Mouse (Mus musculus) ES-E14 (cell line): ENCODE measurements at regions not wholly inside any gene's neighbourhood (a gene's known extent, or its start where the extent isn't known, plus 50 kb on each side); places are given as distances from the start of the nearest gene placed in this dataset.

Experiments used
- DNase-seq: peaks from one replicate; pipeline ENCODE4 v3.0.0-alpha.2; 2013; ENCODE audit warnings: low read depth, low spot score
- H3K27ac ChIP-seq: 2 replicates; pipeline ENCODE4 v1.5.1; 2012; ENCODE audit warnings: low read depth, mild to moderate bottlenecking, low read length, moderate library complexity, mixed read lengths; ENCODE audit not compliant: poor library complexity, insufficient read depth, severe bottlenecking
- H3K36me3 ChIP-seq: 2 replicates; pipeline ENCODE4 v1.6.1; 2012; ENCODE audit warnings: mild to moderate bottlenecking, low read length, moderate library complexity, mixed read lengths; ENCODE audit not compliant: control insufficient read depth, poor library complexity, insufficient read depth, severe bottlenecking
- H3K4me1 ChIP-seq, 2 experiments: fragments of 150-350 bp in 1 of 2; sonication (generic) in 1 of 2; 2 replicates each; pipeline ENCODE4 v1.6.1; 2012; ENCODE audit warnings: low read length in 2 of 2, mild to moderate bottlenecking in 1 of 2, mixed read lengths in 1 of 2; ENCODE audit not compliant: control insufficient read depth in 2 of 2, insufficient read depth in 2 of 2, poor library complexity in 1 of 2
- H3K4me3 ChIP-seq, 2 experiments: fragments of 150-350 bp in 1 of 2; sonication (generic) in 1 of 2; 2 replicates each; pipeline ENCODE4 v1.5.1; 2012; ENCODE audit warnings: low read length in 2 of 2, low read depth in 1 of 2, mild to moderate bottlenecking in 1 of 2, mixed read lengths in 1 of 2; ENCODE audit not compliant: insufficient read depth in 1 of 2, poor library complexity in 1 of 2, severe bottlenecking in 1 of 2
- H3K9ac ChIP-seq: 2 replicates; pipeline ENCODE4 v1.6.1; 2012; ENCODE audit warnings: low read depth, mild to moderate bottlenecking, low read length, mixed read lengths; ENCODE audit not compliant: poor library complexity, insufficient read depth, severe bottlenecking
- H3K9me3 ChIP-seq: fragments of 150-350 bp; sonication (generic); 2 replicates; pipeline ENCODE4 v1.6.1; 2012; ENCODE audit warnings: low read depth, mild to moderate bottlenecking, low read length; ENCODE audit not compliant: control insufficient read depth, insufficient read depth
- HCFC1 ChIP-seq: IDR thresholded peaks from 2 replicates; pipeline ENCODE4 v1.6.1; 2012; ENCODE audit warnings: low read length, inconsistent platforms, borderline replicate concordance; ENCODE audit not compliant: insufficient read depth
- ZC3H11A ChIP-seq: IDR thresholded peaks from 2 replicates; pipeline ENCODE4 v1.6.1; 2012; ENCODE audit warnings: low read depth, mild to moderate bottlenecking, inconsistent platforms, low read length, borderline replicate concordance
- ZNF384 ChIP-seq: IDR thresholded peaks from 2 replicates; pipeline ENCODE4 v1.6.1; 2012; ENCODE audit warnings: low read depth, low read length, inconsistent platforms
- in situ Hi-C, 2 experiments: fragments of 600-800 bp; cut with MboI; formaldehyde crosslinking; loops; one replicate each; pipeline ENCODE4 v1.15.1; 2025; ENCODE audit warnings: low sequenced_read_pairs in 2 of 2, inconsistent platforms in 1 of 2; ENCODE audit not compliant: unreplicated experiment in 2 of 2

DNA sequence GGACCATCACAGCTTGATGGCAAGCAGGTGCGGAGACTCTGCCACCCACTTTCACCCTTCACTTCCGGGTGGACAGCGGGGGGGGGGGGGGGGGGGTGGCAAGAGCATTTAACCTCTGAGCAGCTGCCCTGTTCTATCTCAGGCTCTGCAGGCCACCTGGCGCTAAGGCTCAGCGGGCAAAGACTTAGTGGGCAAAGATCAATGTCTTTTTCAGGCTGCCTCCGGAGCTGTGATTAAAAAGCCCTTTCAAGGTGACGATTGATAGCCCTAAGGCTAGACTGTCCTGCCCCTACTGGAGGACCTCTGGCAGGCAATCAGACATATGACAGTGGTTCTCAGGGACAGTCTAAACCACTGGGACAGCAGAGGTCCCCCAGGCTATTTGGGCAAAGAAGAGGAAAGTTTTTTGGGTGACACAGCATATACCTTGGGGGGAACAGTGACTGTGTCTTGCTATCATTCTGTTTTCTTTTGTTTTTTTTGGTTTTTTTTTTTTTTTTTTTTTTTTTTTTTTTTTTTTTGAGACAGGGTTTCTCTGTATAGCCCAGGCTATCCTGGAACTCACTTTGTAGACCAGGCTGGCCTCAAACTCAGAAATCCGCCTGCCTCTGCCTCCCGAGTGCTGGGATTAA, 54.1 kb upstream of the Sec14l1 start:
- in situ Hi-C loops: no loop called here
- Histone ChIP-seq H3K9me3 (no peaks in the 10 kb centered on the region), H3K9ac (no peak overlapping the region), H3K27ac (no peak overlapping the region), H3K4me3 (no peak overlapping the region), H3K4me1 (no peaks in the 10 kb centered on the region; a peak in 1 of 4 replicates), H3K36me3 (no peaks in the 10 kb centered on the region)
- TF ChIP-seq ZNF384 (peak; percentile 83), HCFC1 (no peak)
- DNase-seq: no peak

DNA sequence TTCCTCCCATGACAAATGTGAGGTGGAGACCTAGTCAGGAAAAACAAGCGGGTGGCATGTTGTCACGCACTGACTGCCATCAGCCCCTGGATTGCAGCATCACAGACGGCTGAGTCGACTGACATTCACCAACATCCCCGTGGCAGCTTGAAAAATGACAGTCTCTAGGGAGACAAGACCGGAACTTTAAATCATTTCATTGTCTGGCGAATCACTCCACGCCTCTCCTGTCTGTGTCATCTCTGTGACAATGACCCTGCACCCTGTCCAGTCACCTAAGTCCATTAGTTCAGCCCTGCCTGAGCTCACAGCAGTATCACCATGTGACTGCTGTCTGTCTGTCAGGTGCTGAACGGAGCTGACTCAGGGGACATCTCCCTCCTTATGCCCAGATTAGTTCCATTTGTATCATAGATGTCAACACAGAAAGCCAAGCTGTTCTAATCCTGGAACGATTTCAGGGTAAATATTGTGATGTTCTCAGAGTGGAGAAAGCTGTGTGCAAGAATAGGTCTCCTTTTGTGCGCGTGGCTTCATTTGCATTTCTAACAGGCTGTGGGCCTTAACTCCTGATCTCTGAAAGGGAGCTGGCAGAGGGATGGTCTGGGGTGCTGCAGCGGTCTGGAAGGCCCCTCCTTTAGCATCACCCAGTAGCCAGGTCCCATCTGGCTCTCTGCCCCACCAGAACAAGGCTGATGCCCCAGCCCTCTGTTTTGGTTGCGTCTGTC, 52.0 kb upstream of the Sec14l1 start:
- no peaks in the 10 kb centered on the region for H3K9me3 ChIP-seq
- in situ Hi-C loops: no loop called here
- H3K4me3 ChIP-seq: no peak overlapping the region
- no peaks in the 10 kb centered on the region for H3K36me3 ChIP-seq
- TF ChIP-seq ZNF384: no peak
- TF ChIP-seq ZC3H11A: no peak
- no peak for TF ChIP-seq HCFC1
- H3K4me1 ChIP-seq: no peaks in the 10 kb centered on the region; a peak in 1 of 4 replicates
- H3K9ac ChIP-seq: no peak overlapping the region
- no peak for DNase-seq
- H3K27ac ChIP-seq: no peak overlapping the region
